Mouse (Mus musculus): ENCODE measurements around the gene Hs3st3a1. TPM values are rescaled to one million over a fixed set of nuclear protein-coding genes. Genes with fewer than 3 reads are reported as not detected.

Gene Hs3st3a1
- polyA plus RNA-seq, 1 experiment from 2014 or later, result 0.14 TPM

DNA sequence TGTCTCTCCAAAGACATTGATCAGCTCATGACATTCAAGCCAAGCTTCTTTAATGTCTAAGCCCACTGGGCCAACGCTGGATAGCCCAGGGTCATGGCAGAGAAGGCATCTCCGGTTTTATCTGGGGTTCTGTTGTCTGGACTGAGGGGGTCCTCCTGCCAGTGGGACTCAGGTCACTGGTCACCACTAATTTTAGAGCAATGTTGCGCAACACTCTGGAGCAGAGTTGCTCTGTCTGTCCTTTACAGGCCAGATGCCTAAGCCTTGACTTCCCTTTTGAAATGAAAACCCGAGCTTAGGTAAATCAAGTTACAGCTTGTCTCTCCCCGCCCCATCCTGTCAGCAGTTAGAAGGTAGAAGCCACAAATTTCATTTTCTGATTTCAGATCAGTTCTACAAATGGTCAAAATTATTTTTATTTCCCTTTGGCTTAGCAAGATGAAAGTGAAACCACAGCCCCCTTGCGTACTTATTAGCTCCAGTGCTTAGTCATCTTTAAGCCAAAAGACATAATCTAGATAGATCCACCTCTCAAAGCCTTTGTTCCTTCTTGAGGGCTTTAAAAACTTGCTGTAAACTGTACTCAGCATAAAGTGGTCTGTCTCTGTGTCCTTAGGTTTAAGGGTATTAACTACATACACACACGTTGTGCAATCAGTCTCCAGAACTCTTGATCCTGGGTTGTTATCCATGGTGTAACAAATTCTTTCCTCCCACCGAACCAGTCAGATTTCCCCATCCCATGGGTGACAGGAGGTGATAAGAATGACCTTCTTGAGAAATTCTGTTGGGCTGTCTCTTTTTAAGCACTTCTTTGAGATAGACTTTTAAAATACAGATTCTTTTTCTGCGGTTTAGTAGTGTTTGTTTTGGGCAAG lies 81.8 kb downstream of the Hs3st3a1 start:
- H3K4me3 ChIP-seq (replicated peaks), result no peak overlapping the region
- no peak for ATAC-seq (ENCODE audit: insufficient read depth)
- H3K9ac ChIP-seq, result no peak overlapping the region
- no peaks in the 10 kb centered on the region for H3K36me3 ChIP-seq (replicated peaks)
- H3K27me3 ChIP-seq, result peaks cover 42% of the 10 kb centered on the region
- peak overlapping the region; percentile 27; the same call in 1 of the 2 replicates for H3K4me2 ChIP-seq
- WGBS (ENCODE audit: insufficient replicate concordance), result 40% methylated on average over 9 of the region's 9 CpGs
- H3K9me3 ChIP-seq (replicated peaks), result no peaks in the 10 kb centered on the region
- H3K4me1 ChIP-seq (replicated peaks), result peaks cover 11% of the 10 kb centered on the region; the same call in 1 of the 2 replicates
- H3K27ac ChIP-seq (replicated peaks), result no peak overlapping the region

DNA sequence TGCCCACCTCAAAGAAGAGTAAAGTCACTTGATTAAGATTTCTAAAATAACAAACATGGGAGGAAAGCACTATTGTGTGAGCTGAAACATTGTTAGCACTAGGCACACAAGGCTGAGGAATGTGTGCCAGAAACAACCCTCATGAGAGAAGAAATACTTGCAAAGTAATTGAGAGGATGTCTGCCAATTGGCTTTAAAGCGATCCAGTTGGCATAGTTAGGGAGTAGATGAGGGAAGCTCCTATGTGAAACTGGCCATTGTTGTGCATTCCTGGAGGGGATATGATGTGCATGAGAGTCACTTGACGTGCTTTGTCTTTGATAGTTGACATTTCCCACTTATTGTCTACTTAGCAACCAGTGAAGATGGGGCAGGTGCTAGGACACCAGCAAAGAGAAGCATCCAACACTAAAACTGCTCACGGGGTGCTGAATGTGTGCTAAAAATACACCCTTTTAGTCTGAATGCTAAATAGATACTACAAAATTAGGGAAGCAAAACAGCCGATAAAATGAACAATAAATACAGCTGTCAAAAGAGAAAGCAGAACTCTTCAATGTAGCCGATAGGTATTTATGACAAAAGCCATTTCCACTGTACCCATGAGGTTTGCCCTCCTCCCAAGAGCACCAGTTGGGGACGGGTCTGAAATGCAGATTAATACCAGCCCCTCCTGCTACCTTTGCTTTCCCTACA lies 83.2 kb downstream of the Hs3st3a1 start:
- ATAC-seq (ENCODE audit: insufficient read depth), result no peak

DNA sequence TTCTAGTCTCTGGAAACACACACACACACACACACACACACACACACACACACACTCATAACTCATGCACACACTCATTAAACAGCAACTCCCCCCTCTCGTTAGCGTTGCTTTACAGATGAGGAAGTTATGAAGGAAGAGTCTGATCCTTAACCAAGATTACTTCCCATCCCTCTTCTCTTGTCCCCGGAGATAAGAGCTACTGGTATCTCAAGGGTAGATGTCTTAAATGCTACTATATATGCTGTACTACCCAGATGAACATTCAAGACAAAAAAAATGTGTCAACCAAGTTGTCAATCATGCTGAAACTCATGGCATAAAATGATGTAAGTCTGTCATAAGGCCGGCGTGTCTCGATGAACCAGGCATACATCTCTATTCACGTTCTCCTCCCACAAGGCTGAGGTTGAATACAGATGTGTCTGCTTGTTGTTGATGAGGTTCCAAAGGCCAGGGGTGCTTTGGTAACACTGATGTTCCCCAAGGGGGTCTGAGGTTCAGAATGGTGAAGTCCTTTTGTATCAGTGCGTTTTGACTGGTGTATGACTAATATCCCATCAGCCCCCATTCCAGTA lies 89.0 kb downstream of the Hs3st3a1 start:
- H3K27ac ChIP-seq (replicated peaks), result no peak overlapping the region
- WGBS (ENCODE audit: insufficient replicate concordance), result 41% methylated on average over 8 of the region's 8 CpGs
- H3K4me1 ChIP-seq (replicated peaks), result no peaks in the 10 kb centered on the region
- no peaks in the 10 kb centered on the region for H3K36me3 ChIP-seq (replicated peaks)
- no peak overlapping the region for H3K4me2 ChIP-seq
- no peak overlapping the region for H3K4me3 ChIP-seq (replicated peaks)
- no peaks in the 10 kb centered on the region for H3K9me3 ChIP-seq (replicated peaks)
- H3K9ac ChIP-seq, result no peak overlapping the region
- ATAC-seq (ENCODE audit: insufficient read depth), result no peak
- H3K27me3 ChIP-seq, result peaks cover 34% of the 10 kb centered on the region

More for the DNA sequence above, 83.2 kb downstream of the Hs3st3a1 start:
- Histone ChIP-seq H3K9me3 (replicated peaks) (no peaks in the 10 kb centered on the region), H3K4me3 (replicated peaks) (no peak overlapping the region), H3K4me1 (replicated peaks) (peaks cover 5% of the 10 kb centered on the region; the same call in 1 of the 2 replicates), H3K27ac (replicated peaks) (no peak overlapping the region), H3K9ac (no peak overlapping the region), H3K4me2 (no peak overlapping the region), H3K27me3 (peaks cover 49% of the 10 kb centered on the region), H3K36me3 (replicated peaks) (no peaks in the 10 kb centered on the region)
- 45% methylated on average over 6 of the region's 6 CpGs for WGBS (ENCODE audit: insufficient replicate concordance)

DNA sequence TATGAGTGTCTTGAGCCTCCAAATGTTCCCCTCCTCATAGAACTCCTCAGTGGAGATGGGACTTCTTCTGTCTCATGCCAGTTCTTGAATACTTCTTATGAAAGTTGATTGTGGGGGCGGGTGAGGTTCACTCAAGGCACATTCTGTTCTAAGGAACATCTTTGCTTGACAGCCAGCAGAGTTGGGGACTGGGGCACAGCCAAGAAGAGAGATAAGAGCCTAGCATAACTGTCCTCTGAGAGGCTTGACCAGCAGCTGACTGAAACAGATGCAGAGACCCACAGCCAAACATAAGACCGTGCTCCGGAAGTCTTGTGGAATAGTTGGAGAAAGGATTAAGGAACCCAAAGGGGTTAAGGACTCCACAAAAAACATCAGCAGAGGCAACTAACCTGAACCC lies 102.1 kb downstream of the Hs3st3a1 start:
- Histone ChIP-seq H3K9me3 (replicated peaks) (no peaks in the 10 kb centered on the region), H3K4me3 (replicated peaks) (no peak overlapping the region), H3K27ac (replicated peaks) (no peak overlapping the region), H3K9ac (no peak overlapping the region), H3K36me3 (replicated peaks) (no peaks in the 10 kb centered on the region), H3K4me1 (replicated peaks) (no peaks in the 10 kb centered on the region; the same call in 1 of the 2 replicates), H3K4me2 (no peak overlapping the region), H3K27me3 (no peaks in the 10 kb centered on the region; the same call in 1 of the 2 replicates)
- no peak for ATAC-seq (ENCODE audit: insufficient read depth)
- 76% methylated on average over 3 of the region's 3 CpGs for WGBS (ENCODE audit: insufficient replicate concordance)

DNA sequence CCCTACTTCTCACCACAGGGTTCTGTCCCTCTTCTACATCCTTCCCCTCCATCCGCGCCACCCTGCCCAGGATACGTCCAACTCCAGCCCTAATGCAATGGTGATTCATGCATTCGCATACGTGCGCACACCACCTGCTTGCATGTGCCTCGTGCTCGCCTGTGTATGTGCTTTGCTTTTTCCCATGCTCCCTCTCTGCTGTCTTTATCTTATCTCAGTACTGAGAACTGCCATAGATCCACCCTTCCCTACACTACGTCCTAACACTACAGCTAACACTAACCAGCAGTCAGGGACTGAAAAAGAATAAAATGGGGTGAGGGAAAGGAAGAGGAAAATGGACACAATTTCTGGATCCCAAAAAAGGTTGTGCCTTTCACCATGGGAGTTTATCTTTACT lies 106.7 kb downstream of the Hs3st3a1 start:
- Histone ChIP-seq H3K4me2 (no peak overlapping the region), H3K27ac (replicated peaks) (no peak overlapping the region), H3K4me1 (replicated peaks) (no peaks in the 10 kb centered on the region; the same call in 1 of the 2 replicates), H3K27me3 (no peaks in the 10 kb centered on the region; the same call in 1 of the 2 replicates), H3K9ac (no peak overlapping the region), H3K9me3 (replicated peaks) (no peaks in the 10 kb centered on the region), H3K4me3 (replicated peaks) (no peak overlapping the region), H3K36me3 (replicated peaks) (no peaks in the 10 kb centered on the region)
- ATAC-seq (ENCODE audit: insufficient read depth), result no peak
- 64% methylated on average over 9 of the region's 9 CpGs for WGBS (ENCODE audit: insufficient replicate concordance)

DNA sequence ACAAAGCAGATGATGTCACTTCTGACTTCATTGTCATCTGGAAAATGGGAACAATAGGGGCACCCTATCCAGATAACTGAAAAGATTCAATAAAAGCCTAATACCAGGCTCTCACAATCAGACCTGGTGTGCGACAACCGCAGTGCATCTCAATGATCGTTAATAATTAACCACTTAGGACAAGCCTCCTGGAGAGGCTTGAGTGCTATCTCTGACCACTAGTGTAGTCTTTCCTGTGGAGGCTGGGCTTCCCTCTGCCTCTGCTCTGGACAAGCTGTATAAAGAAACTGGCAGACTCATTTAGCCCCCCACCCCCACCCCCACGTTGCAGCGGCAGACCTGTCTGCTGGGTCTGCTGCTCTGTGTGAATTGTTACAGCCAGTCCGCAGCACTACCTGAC lies 107.2 kb downstream of the Hs3st3a1 start:
- Histone ChIP-seq H3K4me2 (peak overlapping the region; percentile 37), H3K27ac (replicated peaks) (no peak overlapping the region), H3K9me3 (replicated peaks) (no peaks in the 10 kb centered on the region), H3K9ac (no peak overlapping the region), H3K27me3 (no peaks in the 10 kb centered on the region; the same call in 1 of the 2 replicates), H3K4me3 (replicated peaks) (no peak overlapping the region), H3K36me3 (replicated peaks) (no peaks in the 10 kb centered on the region), H3K4me1 (replicated peaks) (no peaks in the 10 kb centered on the region; the same call in 1 of the 2 replicates)
- WGBS (ENCODE audit: insufficient replicate concordance), result 40% methylated on average over 6 of the region's 6 CpGs
- ATAC-seq (ENCODE audit: insufficient read depth), result no peak

DNA sequence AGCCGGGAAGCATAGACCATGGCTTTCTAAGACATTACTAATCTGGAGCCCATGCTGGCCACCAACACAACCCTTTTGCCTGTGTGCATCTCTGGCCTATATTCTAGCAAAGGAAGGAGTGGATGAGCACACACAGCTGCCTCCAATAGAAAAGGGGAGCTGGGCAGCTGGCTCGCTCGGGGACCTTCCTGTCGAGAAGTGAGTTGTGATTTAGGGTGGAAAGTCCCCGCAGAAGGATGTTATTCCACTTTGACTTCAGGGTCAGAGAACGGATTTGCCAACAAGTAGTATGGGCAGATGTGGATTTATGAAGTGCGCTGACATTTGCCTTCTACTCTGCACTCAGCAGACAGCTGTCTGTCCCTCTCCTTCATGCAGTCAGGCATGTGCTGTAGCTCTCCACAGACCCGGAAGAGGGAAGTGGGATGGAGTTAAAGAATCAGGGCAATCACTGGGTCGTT lies 108.1 kb downstream of the Hs3st3a1 start:
- no peaks in the 10 kb centered on the region; the same call in 1 of the 2 replicates for H3K4me1 ChIP-seq (replicated peaks)
- H3K4me3 ChIP-seq (replicated peaks), result no peak overlapping the region
- H3K9me3 ChIP-seq (replicated peaks), result no peaks in the 10 kb centered on the region
- H3K4me2 ChIP-seq, result no peak overlapping the region
- H3K27ac ChIP-seq (replicated peaks), result no peak overlapping the region
- H3K9ac ChIP-seq, result no peak overlapping the region
- 41% methylated on average over 9 of the region's 9 CpGs for WGBS (ENCODE audit: insufficient replicate concordance)
- no peak for ATAC-seq (ENCODE audit: insufficient read depth)
- H3K27me3 ChIP-seq, result no peaks in the 10 kb centered on the region; the same call in 1 of the 2 replicates
- no peaks in the 10 kb centered on the region for H3K36me3 ChIP-seq (replicated peaks)

DNA sequence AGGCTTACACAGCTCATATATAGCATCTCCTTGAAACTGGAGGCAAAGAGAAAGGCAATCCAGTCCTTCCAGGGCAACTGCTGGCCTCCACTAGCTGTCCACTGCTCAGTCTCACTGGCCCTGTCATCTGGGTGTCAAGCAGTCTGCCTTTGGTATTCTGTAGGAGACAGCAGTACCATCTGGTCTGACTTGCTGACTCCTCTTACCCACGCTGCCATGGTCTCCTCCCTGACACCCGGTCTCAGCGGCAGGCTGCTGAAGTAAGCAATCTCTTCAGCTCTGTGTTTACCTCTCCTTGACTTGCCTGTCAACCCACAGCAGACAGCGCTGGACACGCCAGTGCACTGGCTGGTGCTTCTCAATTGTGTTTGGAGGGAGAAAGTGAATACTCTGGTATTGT lies 109.1 kb downstream of the Hs3st3a1 start:
- WGBS (ENCODE audit: insufficient replicate concordance), result 47% methylated on average over 5 of the region's 5 CpGs
- Histone ChIP-seq H3K4me3 (replicated peaks) (no peak overlapping the region), H3K36me3 (replicated peaks) (no peaks in the 10 kb centered on the region), H3K4me2 (no peak overlapping the region), H3K27ac (replicated peaks) (no peak overlapping the region), H3K27me3 (no peaks in the 10 kb centered on the region; the same call in 1 of the 2 replicates), H3K9me3 (replicated peaks) (no peaks in the 10 kb centered on the region), H3K9ac (no peak overlapping the region), H3K4me1 (replicated peaks) (no peaks in the 10 kb centered on the region; the same call in 1 of the 2 replicates)
- no peak for ATAC-seq (ENCODE audit: insufficient read depth)

DNA sequence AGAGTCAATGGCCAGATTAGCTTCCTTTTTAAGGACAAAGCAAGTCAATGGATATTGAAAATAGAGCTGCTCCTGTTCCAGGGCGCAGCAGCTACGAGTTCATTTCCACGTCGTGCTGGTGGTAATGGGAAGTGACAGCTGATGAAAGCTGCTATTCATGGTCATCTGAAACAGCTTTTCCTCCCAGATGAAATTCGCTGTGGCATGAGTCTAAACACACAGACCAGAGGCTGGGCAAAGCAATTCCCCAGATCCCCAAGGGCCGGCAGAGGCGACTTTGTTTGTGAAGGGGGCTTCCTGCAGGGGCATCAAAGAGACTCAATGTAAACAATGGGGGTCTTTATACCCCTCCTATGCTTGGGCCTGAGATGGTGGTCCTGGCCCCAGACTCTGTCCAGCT lies 114.2 kb downstream of the Hs3st3a1 start:
- no peaks in the 10 kb centered on the region for H3K36me3 ChIP-seq (replicated peaks)
- 39% methylated on average over 7 of the region's 7 CpGs for WGBS (ENCODE audit: insufficient replicate concordance)
- H3K4me2 ChIP-seq, result no peak overlapping the region

DNA sequence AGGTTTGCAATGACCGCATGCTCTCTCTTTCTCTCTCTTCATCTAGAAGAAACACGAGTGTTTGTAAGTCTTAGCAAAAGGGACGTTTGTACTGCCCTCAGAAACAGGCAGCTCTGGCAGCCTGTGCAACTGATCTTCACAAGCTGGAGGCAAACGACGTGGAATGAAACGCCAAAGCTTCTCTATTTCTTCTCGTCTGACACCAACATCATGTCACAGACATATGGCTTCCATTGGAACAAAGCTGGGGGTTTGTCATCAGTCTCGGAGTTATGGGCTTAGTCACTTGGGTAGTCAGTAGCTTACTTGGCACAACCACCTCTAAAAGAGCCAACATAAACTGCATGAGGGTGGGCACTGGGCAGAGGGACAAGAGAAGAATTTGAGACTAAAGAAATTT lies 114.8 kb downstream of the Hs3st3a1 start:
- Histone ChIP-seq H3K4me2 (no peak overlapping the region), H3K9ac (no peak overlapping the region), H3K4me3 (replicated peaks) (no peak overlapping the region), H3K9me3 (replicated peaks) (no peaks in the 10 kb centered on the region), H3K27ac (replicated peaks) (no peak overlapping the region), H3K4me1 (replicated peaks) (no peaks in the 10 kb centered on the region), H3K36me3 (replicated peaks) (no peaks in the 10 kb centered on the region), H3K27me3 (no peaks in the 10 kb centered on the region)
- no peak for ATAC-seq (ENCODE audit: insufficient read depth)
- 51% methylated on average over 8 of the region's 8 CpGs for WGBS (ENCODE audit: insufficient replicate concordance)

More for the DNA sequence above, 114.2 kb downstream of the Hs3st3a1 start:
- Histone ChIP-seq H3K27me3 (no peaks in the 10 kb centered on the region), H3K9ac (no peak overlapping the region), H3K27ac (replicated peaks) (no peak overlapping the region), H3K4me1 (replicated peaks) (no peaks in the 10 kb centered on the region), H3K4me3 (replicated peaks) (no peak overlapping the region), H3K9me3 (replicated peaks) (no peaks in the 10 kb centered on the region)
- no peak for ATAC-seq (ENCODE audit: insufficient read depth)

DNA sequence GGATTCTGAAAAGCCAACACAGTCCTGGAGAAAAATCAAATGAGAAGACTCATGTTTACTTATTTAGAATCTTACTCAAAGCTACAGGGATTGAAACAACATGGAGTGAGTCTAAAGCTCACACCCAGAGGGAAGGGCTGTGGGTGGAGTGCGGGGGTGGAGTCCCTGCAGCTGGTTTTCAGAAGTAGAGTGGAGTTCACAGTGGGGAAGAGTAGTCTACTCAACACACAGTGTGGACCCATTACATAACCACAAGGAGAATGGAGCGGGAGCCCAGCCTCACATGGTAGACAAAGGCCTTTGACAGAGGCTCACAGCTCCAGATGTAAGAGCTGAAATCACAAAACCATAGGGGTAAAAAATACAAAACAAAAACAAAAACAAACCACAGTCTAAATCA lies 123.2 kb downstream of the Hs3st3a1 start:
- no peak for ATAC-seq (ENCODE audit: insufficient read depth)
- H3K9ac ChIP-seq, result no peak overlapping the region
- WGBS (ENCODE audit: insufficient replicate concordance), result 63% methylated on average over 2 of the region's 2 CpGs
- no peak overlapping the region for H3K4me2 ChIP-seq
- no peak overlapping the region for H3K27ac ChIP-seq (replicated peaks)
- no peaks in the 10 kb centered on the region for H3K27me3 ChIP-seq
- no peaks in the 10 kb centered on the region for H3K4me1 ChIP-seq (replicated peaks)
- no peaks in the 10 kb centered on the region for H3K9me3 ChIP-seq (replicated peaks)
- H3K4me3 ChIP-seq (replicated peaks), result no peak overlapping the region
- no peaks in the 10 kb centered on the region for H3K36me3 ChIP-seq (replicated peaks)
